Mouse (Mus musculus): ENCODE data around the gene Mip.
A peak's percentile ranks its signal among the peaks of the same experiment; 100 is the strongest.
"Not testable (repeated sequence)": the region's sequence is repeated elsewhere in the genome, so short reads cannot be mapped to it uniquely, and the experiment has no call there.

Gene Mip

GRCm38 (mm10) chr10:128211390-128212108 is 14.1 kb upstream of the Mip start, which contains the start of gene Spryd4:
Spryd4 (minus strand) TSS chr10:128211807.
- DNase-seq (ENCODE audit: low spot score in 2 of 2), result peak; percentile 86 to 89

GRCm38 (mm10) chr10:128212148-128212547 is 13.5 kb upstream of the Mip start:
- DNase-seq (ENCODE audit: low spot score in 2 of 2), result no peak

GRCm38 (mm10) chr10:128212871-128213323 is 12.7 kb upstream of the Mip start:
- DNase-seq (ENCODE audit: low spot score in 2 of 2), result peak; percentile 33 to 46

DNA sequence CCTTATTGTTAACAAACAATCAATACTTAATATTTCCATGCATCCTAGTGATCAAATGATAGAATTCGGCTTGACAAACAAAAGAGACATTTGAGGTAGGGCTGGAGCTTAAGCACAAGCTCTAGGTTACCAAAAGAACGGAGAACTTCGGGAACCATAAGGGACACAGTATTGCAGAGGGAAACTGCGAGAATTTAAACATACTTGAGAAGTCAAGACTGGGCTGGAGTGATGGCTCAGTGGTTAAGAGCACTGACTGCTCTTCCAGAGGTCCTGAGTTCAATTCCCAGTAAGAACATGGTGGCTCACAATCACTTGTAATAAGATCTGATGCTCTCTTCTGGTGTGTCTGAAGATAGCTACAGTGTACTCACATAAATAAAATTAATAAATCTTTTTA is 11.5 kb upstream of the Mip start:
- DNase-seq (ENCODE audit: low spot score in 2 of 2), result not testable (repeated sequence)

- DNase-seq (ENCODE audit: low spot score in 2 of 2), result no peak
These were observed 10.7 kb upstream of the Mip start for GRCm38 (mm10) chr10:128214981-128215380.

GRCm38 (mm10) chr10:128218387-128219117 is 7.1 kb upstream of the Mip start:
- DNase-seq (ENCODE audit: low spot score in 2 of 2), result no peak

DNA sequence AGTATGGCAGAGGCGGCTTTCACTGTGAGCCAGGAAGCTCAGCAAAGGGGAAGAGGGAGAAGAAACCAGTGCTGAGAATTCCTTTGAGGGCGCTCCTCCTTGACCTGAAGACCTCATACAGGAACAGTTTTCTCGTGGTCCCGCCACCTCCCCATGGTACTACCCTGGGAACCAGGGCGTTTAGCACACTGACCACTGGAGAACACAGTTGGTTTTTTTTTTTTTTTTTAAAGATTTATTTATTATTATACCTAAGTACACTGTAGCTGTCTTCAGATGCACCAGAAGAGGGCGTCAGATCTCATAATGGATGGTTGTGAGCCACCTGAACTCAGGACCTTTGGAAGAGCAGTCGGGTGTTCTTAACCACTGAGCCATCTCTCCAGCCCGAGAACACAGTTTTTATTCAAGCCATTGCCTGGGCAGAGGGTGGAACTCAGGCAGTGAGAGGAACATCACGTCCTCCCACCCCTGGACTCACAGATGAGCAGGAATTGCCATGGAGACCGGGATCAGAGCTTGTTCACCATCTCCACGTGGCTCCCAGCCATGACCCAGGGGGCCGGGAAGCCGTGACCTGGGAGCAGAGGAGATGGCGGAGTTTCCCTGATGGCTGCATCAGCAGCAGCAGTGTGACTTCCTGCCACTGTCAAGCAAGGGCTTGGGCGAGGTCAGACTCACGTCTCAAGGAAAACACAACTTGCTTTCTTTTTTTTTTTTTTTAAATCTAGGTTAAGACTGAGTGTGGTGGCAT is 3.9 kb upstream of the Mip start:
- DNase-seq (ENCODE audit: low spot score in 2 of 2), result no peak

DNA sequence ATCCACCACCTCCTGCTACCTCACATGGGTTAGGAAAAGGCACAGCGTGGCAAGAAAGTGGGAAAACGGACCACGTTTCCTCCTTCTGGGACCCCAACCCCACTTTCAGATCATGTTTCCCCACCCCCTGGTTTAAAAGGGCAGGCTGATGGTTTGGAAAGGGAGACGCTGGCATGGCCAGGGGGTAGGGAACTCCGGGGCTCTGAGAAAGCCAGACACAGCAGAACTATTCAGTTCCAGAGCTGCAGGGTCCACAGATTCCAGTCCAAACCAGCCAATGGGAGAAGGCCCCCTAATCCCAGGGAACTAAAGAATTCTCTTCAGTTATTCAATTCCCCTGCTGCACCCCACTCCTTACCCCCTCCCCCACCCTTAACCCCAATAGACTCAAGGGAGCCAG is 574 bp upstream of the Mip start:
- DNase-seq (ENCODE audit: low spot score in 2 of 2), result no peak

DNA sequence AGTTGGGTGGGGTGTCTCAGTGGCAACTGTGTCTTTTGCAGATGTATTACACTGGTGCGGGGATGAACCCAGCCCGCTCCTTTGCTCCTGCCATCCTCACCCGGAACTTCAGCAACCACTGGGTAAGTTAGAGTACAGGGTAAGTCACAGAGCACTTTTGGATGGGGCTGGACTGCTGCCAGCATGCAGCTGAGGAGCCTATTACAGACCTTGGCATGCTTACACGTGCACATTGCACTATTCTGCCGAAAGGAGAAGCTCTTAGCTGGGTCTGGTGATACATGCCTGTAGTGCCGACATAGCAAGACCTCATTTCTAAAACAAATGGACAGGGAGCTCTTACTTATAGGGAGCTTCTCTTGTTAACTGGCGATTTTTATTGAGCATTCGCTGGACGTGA is 2.0 kb downstream of the Mip start:
- DNase-seq (ENCODE audit: low spot score in 2 of 2), result no peak

- no peak for DNase-seq (ENCODE audit: low spot score in 2 of 2)
These were observed 2.4 kb downstream of the Mip start for GRCm38 (mm10) chr10:128228009-128228408.

DNA sequence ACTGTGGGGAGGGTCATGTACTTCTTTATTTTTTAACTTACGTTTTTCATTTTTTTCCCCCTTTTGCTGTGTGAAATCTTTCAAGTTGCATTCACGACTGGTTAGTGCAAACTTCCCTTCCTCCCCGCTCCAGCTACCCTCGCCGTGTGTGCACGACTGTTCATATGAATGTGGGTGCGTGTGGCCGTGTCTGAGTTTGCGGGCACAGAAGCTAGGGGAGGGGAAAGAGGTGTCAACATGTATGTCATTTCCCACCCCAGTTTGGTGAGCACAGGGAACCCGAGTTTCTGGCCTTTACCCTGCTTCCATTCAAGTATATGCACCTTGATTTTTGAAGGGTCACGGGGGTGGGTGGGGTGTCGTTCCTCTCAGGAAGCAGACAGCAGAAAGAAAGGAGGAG is 4.9 kb downstream of the Mip start:
- DNase-seq (ENCODE audit: low spot score in 2 of 2), result no peak

DNA sequence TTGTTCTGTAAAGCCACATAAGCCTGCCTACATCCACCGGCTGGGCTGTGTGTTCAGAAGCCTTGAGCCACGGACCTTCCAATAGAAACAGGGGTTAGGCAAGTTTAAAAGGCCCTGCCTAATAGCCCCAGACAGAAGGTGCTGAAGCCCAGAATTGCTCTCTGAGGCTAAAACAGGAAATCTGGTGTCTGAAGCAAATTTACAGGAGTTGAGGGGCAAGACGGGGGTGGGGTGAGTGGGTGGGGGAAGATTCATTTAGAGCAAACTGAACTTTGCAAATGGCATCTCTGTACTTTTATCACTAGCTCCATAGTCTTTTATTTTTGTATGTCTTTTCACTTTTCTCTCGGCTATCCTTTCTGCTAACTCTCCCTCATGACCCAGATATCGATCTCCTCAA is 5.5 kb downstream of the Mip start:
- DNase-seq (ENCODE audit: low spot score in 2 of 2), result no peak

GRCm38 (mm10) chr10:128231697-128232419 is 6.2 kb downstream of the Mip start, which contains the start of gene Timeless:
Timeless (plus strand) TSS chr10:128232065.
- DNase-seq (ENCODE audit: low spot score in 2 of 2), result peak; percentile 54 to 70

- peak in 1 of 2 experiments; percentile 55 for DNase-seq (ENCODE audit: low spot score in 2 of 2)
These were observed 6.9 kb downstream of the Mip start for GRCm38 (mm10) chr10:128232420-128232985.

- DNase-seq (ENCODE audit: low spot score in 2 of 2), result no peak
These were observed 10.7 kb downstream of the Mip start for GRCm38 (mm10) chr10:128236321-128236720.

GRCm38 (mm10) chr10:128237807-128238480 is 12.3 kb downstream of the Mip start:
- peak in 1 of 2 experiments; percentile 22 for DNase-seq (ENCODE audit: low spot score in 2 of 2)

DNA sequence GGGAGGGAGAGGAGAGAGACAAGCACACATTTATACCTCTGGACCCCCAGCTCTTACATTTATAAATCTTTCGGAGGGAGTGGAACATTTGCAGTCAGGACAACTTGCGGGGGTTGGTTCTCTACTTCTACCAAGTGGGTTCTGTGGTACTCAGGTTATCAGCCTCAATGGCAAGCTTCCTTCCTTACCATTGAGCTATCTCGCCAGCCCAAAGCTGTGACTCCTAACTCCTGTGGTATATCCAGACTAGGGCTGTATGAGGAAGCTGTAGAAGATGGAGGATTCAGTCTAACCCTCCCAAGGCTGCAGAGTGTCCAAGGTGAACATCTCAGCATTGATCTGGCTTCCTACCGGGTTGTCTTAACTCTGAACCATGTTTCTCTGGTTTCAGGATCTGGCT is 13.5 kb downstream of the Mip start:
- DNase-seq (ENCODE audit: low spot score in 2 of 2), result no peak

DNA sequence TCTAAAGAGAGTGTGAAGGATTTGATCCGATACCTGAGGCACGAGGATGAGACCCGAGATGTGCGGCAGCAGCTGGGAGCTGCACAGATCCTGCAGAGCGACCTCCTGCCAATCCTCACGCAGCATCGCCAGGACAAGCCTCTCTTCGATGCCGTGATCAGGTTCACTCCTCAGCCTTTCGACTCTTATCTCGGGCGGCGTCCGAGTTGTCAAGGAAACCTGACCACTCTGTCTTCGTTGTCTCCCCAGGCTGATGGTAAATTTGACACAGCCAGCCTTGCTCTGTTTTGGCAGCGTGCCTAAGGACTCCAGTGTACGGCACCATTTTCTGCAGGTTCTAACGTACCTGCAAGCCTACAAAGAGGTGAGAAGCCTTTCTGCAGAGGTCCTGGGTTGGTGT is 14.5 kb downstream of the Mip start:
- DNase-seq (ENCODE audit: low spot score in 2 of 2), result no peak

- no peak for DNase-seq (ENCODE audit: low spot score in 2 of 2)
These were observed 17.6 kb downstream of the Mip start for GRCm38 (mm10) chr10:128243252-128243651.

DNA sequence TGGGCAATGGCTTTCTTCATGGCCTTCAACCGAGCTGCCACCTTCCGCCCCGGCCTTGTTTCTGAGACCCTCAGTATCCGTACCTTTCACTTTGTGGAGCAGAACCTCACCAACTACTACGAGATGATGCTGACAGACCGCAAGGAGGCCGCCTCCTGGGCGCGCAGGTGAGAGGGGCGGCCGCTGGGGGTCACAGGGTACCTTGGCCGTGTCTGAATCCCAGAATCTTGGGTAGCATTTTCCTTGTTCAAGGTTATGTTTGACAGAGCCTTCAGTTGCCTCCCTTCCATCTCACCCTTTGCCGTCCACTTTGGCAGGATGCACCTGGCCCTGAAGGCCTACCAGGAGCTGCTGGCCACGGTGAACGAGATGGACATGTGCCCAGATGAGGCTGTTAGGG is 18.5 kb downstream of the Mip start:
- no peak for DNase-seq (ENCODE audit: low spot score in 2 of 2)
